Mouse (Mus musculus): ENCODE data around the gene 5031439G07Rik. TPM values are rescaled to one million over a fixed set of nuclear protein-coding genes. Genes with fewer than 3 reads are reported as not detected.
A peak's percentile ranks its signal among the peaks of the same experiment; 100 is the strongest.
"Not testable (repeated sequence)": the region's sequence is repeated elsewhere in the genome, so short reads cannot be mapped to it uniquely, and the experiment has no call there.

Gene 5031439G07Rik
- 4.3 and 4.4 TPM in 2 replicates for polyA plus RNA-seq (2015; fragmentation: Nextera tagmentation; extraction: Ambion mirVana)

DNA sequence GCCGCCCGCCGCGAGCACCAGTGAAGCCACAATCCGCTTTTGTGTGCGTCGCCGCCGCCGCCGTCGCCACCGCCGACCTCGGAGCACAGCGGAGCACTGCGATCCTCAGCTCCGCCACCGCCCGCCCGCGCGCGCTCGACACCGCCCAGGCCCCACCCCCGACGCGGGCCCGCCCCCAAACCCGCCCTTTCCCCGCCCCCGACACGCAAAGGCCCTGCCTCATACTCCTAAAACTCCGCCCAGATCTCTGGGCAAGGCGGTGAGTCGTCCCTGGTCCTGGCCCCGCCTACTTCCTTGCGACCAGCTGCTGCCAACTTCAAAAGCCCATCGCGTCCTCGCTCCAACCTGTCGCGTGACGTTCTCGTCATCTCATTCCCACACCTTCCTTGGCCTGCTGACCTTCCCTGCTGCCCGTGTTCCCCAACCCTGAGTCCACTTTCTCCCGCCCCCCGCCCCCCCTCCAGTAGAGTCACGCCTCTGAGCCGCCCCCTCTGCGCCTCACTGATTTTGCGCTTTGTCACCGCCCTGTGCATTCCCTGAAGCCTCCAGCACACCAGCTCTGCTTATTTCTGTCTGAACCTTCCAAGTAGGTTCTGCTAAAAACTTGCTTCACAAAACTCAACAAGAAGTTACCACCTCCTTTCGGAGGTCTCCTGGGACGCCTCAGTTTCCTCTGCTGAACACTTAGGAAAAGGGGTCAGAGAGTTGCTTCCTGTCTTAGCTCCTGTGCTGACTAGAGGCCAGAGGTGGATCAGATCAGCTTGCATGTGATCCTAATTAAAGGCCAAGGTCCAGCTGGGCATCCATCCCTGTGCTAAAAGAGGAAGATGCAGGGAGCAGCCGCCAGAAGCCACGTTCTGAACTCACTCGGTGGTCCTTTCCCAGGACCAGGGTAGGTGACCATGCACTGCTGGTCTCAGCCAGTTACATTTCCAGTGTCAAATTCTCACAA, at the start of gene 5031439G07Rik:
5031439G07Rik (minus strand) TSS at position 678 of the 952 bp plus-strand sequence.
- peak; percentile 91 for ATAC-seq (replicated peaks; ENCODE audit: extremely low read depth, insufficient read depth, low FRiP score)
- peak within 1 kb of the TSS; percentile 74 for H3K27ac ChIP-seq (ENCODE audit: low read length)

GRCm38 (mm10) chr15:85037343-85037690, 49.0 kb upstream of the 5031439G07Rik start:
- peak overlapping the region; percentile 24 for H3K27ac ChIP-seq (ENCODE audit: low read length)

More for the DNA sequence above, at the start of gene 5031439G07Rik:
- H3K4me1 ChIP-seq (ENCODE audit: control insufficient read depth, insufficient read depth, low read length): peaks cover 13% of the 10 kb centered on the region
- H3K36me3 ChIP-seq (ENCODE audit: control insufficient read depth, insufficient read depth): no peaks in the 10 kb centered on the region
- peak within 1 kb of the TSS; percentile 92 for H3K9ac ChIP-seq (ENCODE audit: low read length)
- H3K4me2 ChIP-seq (ENCODE audit: low read depth, low read length): peak within 1 kb of the TSS; percentile 85
- H3K4me3 ChIP-seq (ENCODE audit: low read length): peak within 1 kb of the TSS; percentile 83
- WGBS: 2% methylated on average over 51 of the region's 59 CpGs
- no peaks in the 10 kb centered on the region for H3K9me3 ChIP-seq (replicated peaks; ENCODE audit: control insufficient read depth, low read length)
- no peaks in the 10 kb centered on the region for H3K27me3 ChIP-seq (ENCODE audit: control insufficient read depth, insufficient read depth, low read length)

GRCm38 (mm10) chr15:85036566-85037342, 48.4 kb upstream of the 5031439G07Rik start:
- Histone ChIP-seq H3K36me3 (ENCODE audit: control insufficient read depth, insufficient read depth) (no peaks in the 10 kb centered on the region), H3K4me1 (ENCODE audit: control insufficient read depth, insufficient read depth, low read length) (peaks cover 23% of the 10 kb centered on the region), H3K9me3 (replicated peaks; ENCODE audit: control insufficient read depth, low read length) (no peaks in the 10 kb centered on the region), H3K27me3 (ENCODE audit: control insufficient read depth, insufficient read depth, low read length) (no peaks in the 10 kb centered on the region), H3K4me3 (ENCODE audit: low read length) (peak overlapping the region; percentile 79), H3K27ac (ENCODE audit: low read length) (peak overlapping the region; percentile 70), H3K9ac (ENCODE audit: low read length) (peak overlapping the region; percentile 88), H3K4me2 (ENCODE audit: low read depth, low read length) (peak overlapping the region; percentile 87)
- ATAC-seq (replicated peaks; ENCODE audit: extremely low read depth, insufficient read depth, low FRiP score): peak; percentile 92
- WGBS: under 1% methylated on average over 73 of the region's 75 CpGs

More at GRCm38 (mm10) chr15:85037343-85037690, 49.0 kb upstream of the 5031439G07Rik start:
- Histone ChIP-seq H3K9ac (ENCODE audit: low read length) (peak overlapping the region; percentile 88), H3K4me3 (ENCODE audit: low read length) (peak overlapping the region; percentile 79), H3K4me1 (ENCODE audit: control insufficient read depth, insufficient read depth, low read length) (peaks cover 29% of the 10 kb centered on the region), H3K9me3 (replicated peaks; ENCODE audit: control insufficient read depth, low read length) (no peaks in the 10 kb centered on the region), H3K27me3 (ENCODE audit: control insufficient read depth, insufficient read depth, low read length) (no peaks in the 10 kb centered on the region), H3K4me2 (ENCODE audit: low read depth, low read length) (peak overlapping the region; percentile 87), H3K36me3 (ENCODE audit: control insufficient read depth, insufficient read depth) (no peaks in the 10 kb centered on the region)
- WGBS: 3% methylated on average over 8 of the region's 8 CpGs
- no peak for ATAC-seq (replicated peaks; ENCODE audit: extremely low read depth, insufficient read depth, low FRiP score)

- not testable (repeated sequence) for H3K36me3 ChIP-seq (ENCODE audit: control insufficient read depth, insufficient read depth); H3K4me2 ChIP-seq (ENCODE audit: low read depth, low read length); ATAC-seq (replicated peaks; ENCODE audit: extremely low read depth, insufficient read depth, low FRiP score); H3K9me3 ChIP-seq (replicated peaks; ENCODE audit: control insufficient read depth, low read length); H3K27me3 ChIP-seq (ENCODE audit: control insufficient read depth, insufficient read depth, low read length); H3K9ac ChIP-seq (ENCODE audit: low read length); H3K4me3 ChIP-seq (ENCODE audit: low read length); H3K27ac ChIP-seq (ENCODE audit: low read length)
- WGBS: 34% methylated on average over 7 of the region's 7 CpGs
- H3K4me1 ChIP-seq (ENCODE audit: control insufficient read depth, insufficient read depth, low read length): peaks cover 12% of the 10 kb centered on the region
Observed at GRCm38 (mm10) chr15:85033916-85034315, 45.6 kb upstream of the 5031439G07Rik start.

GRCm38 (mm10) chr15:85031866-85032265, 43.5 kb upstream of the 5031439G07Rik start:
- WGBS: 40% methylated on average over 3 of the region's 3 CpGs
- no peaks in the 10 kb centered on the region for H3K27me3 ChIP-seq (ENCODE audit: control insufficient read depth, insufficient read depth, low read length)
- H3K9me3 ChIP-seq (replicated peaks; ENCODE audit: control insufficient read depth, low read length): no peaks in the 10 kb centered on the region
- no peak for ATAC-seq (replicated peaks; ENCODE audit: extremely low read depth, insufficient read depth, low FRiP score)
- no peak overlapping the region for H3K4me3 ChIP-seq (ENCODE audit: low read length)
- H3K4me2 ChIP-seq (ENCODE audit: low read depth, low read length): no peak overlapping the region
- H3K27ac ChIP-seq (ENCODE audit: low read length): no peak overlapping the region
- no peak overlapping the region for H3K9ac ChIP-seq (ENCODE audit: low read length)
- peaks cover 5% of the 10 kb centered on the region; the same call in 1 of the 2 replicates for H3K4me1 ChIP-seq (ENCODE audit: control insufficient read depth, insufficient read depth, low read length)
- H3K36me3 ChIP-seq (ENCODE audit: control insufficient read depth, insufficient read depth): no peaks in the 10 kb centered on the region

DNA sequence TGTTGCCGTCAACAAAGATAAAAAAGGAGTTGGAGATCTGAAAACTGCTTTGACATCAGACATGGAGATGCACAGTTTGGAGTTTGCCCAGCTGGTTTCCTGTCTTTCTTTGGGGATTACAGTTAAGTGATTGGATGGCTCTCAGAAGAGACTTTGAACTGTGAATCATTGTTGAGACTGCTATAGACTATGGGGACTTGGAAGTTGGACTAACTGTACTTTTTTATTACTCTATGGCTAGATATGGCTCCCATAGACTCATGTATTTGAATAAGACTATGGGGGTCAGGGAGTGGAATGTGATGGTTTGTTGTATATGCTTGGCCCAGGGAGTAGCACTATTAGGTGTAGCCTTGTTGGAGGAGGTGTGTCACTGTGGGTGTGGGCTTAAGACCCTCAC, 42.3 kb upstream of the 5031439G07Rik start:
- not testable (repeated sequence) for H3K4me3 ChIP-seq (ENCODE audit: low read length); H3K9ac ChIP-seq (ENCODE audit: low read length); H3K4me1 ChIP-seq (ENCODE audit: control insufficient read depth, insufficient read depth, low read length); H3K4me2 ChIP-seq (ENCODE audit: low read depth, low read length); H3K9me3 ChIP-seq (replicated peaks; ENCODE audit: control insufficient read depth, low read length); H3K27me3 ChIP-seq (ENCODE audit: control insufficient read depth, insufficient read depth, low read length); ATAC-seq (replicated peaks; ENCODE audit: extremely low read depth, insufficient read depth, low FRiP score); H3K27ac ChIP-seq (ENCODE audit: low read length); H3K36me3 ChIP-seq (ENCODE audit: control insufficient read depth, insufficient read depth)
- WGBS: 33% methylated on average over 1 of the region's 1 CpGs

DNA sequence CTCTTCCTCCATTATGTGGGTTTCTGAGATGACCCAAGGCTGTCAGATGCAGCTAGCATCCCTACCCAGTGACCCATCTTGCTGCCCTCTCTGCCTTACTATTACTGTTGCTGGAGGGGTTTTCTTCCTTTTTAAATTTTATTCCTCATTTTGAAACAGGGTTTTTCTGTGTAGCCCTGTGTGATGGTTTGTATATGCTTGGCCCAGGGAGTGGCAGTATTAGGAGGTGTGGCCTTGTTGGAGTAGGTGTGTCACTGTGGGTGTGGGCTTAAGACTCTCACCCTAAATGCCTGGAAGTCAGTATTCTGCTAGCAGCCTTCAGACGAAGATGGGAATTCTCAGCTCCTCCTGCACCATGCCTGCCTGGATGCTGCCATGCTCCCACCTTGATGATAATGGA, 40.3 kb upstream of the 5031439G07Rik start, which contains the start of gene Fam118a:
Fam118a (plus strand) TSS at position 301 of the 400 bp plus-strand sequence.
- H3K4me2 ChIP-seq (ENCODE audit: low read depth, low read length); H3K4me3 ChIP-seq (ENCODE audit: low read length); H3K27me3 ChIP-seq (ENCODE audit: control insufficient read depth, insufficient read depth, low read length); H3K4me1 ChIP-seq (ENCODE audit: control insufficient read depth, insufficient read depth, low read length); H3K36me3 ChIP-seq (ENCODE audit: control insufficient read depth, insufficient read depth); ATAC-seq (replicated peaks; ENCODE audit: extremely low read depth, insufficient read depth, low FRiP score); H3K27ac ChIP-seq (ENCODE audit: low read length); H3K9ac ChIP-seq (ENCODE audit: low read length); H3K9me3 ChIP-seq (replicated peaks; ENCODE audit: control insufficient read depth, low read length): not testable (repeated sequence)
- WGBS: 45% methylated on average over 1 of the region's 1 CpGs

DNA sequence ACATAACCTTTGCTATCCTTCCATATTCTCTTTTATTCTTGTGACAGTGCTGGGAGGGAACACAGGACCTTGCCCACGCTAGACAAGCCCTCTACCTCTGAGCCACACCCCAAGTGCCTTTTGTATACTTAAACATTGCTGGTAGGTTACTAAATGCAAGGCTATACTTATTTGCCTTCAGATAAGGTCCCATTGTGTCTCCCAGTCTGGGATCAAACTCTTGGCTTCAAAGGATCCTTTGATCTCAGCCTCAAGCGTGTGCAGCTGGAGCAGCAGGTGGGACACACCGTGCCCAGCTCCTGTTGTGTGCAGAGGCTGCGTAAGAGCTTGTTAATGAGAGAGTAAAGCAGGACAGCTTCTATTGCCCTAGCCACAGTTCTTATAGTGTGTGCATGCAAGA, 39.4 kb upstream of the 5031439G07Rik start:
- 60% methylated on average over 4 of the region's 4 CpGs for WGBS
- H3K27me3 ChIP-seq (ENCODE audit: control insufficient read depth, insufficient read depth, low read length): no peaks in the 10 kb centered on the region
- H3K36me3 ChIP-seq (ENCODE audit: control insufficient read depth, insufficient read depth): no peaks in the 10 kb centered on the region
- H3K27ac ChIP-seq (ENCODE audit: low read length): no peak overlapping the region
- H3K4me3 ChIP-seq (ENCODE audit: low read length): no peak overlapping the region
- no peaks in the 10 kb centered on the region for H3K9me3 ChIP-seq (replicated peaks; ENCODE audit: control insufficient read depth, low read length)
- no peaks in the 10 kb centered on the region; the same call in 1 of the 2 replicates for H3K4me1 ChIP-seq (ENCODE audit: control insufficient read depth, insufficient read depth, low read length)
- ATAC-seq (replicated peaks; ENCODE audit: extremely low read depth, insufficient read depth, low FRiP score): no peak
- no peak overlapping the region for H3K9ac ChIP-seq (ENCODE audit: low read length)
- H3K4me2 ChIP-seq (ENCODE audit: low read depth, low read length): no peak overlapping the region
